Mouse (Mus musculus) megakaryocyte, embryonic 14.5 days (primary cell): Measurements from ENCODE around the gene Fndc10.

ENCODE experiments used
- FLI1 ChIP-seq: IDR thresholded peaks from 2 replicates; pipeline ENCODE4 v1.6.1; 2012; ENCODE audit warnings: low read length, inconsistent platforms, mixed read lengths
- GATA1 ChIP-seq: IDR thresholded peaks from 3 replicates; pipeline ENCODE4 v1.6.1; 2012; ENCODE audit warnings: mixed read lengths, low read length, inconsistent platforms, borderline replicate concordance

- TF ChIP-seq GATA1 (no peak), FLI1 (no peak)
Observed at GRCm38 (mm10) chr4:155649355-155649754, 44.8 kb upstream of the Fndc10 start.
